Mouse (Mus musculus) forebrain, embryonic 15.5 days (tissue): ENCODE results near the gene Il20ra. TPM values are rescaled to one million over a fixed set of nuclear protein-coding genes. Genes with fewer than 3 reads are reported as not detected.

Source experiments
- ATAC-seq: fragments of 200-750 bp; cut with Nextera tagmentation; replicated peaks from 2 replicates; pipeline ENCODE4 v1.8.0; 2017; ENCODE audit warnings: mild to moderate bottlenecking, moderate TSS enrichment, moderate library complexity
- H3K27ac ChIP-seq: fragments of 300-500 bp; sonication (generic); replicated peaks from 2 replicates; pipeline ENCODE4 v1.5.1; 2015; ENCODE audit warnings: mild to moderate bottlenecking, inconsistent platforms
- H3K27me3 ChIP-seq: fragments of 300-500 bp; sonication (generic); 2 replicates; pipeline ENCODE4 v1.6.1; 2015; ENCODE audit warnings: inconsistent platforms
- H3K36me3 ChIP-seq: fragments of 300-500 bp; sonication (generic); 2 replicates; pipeline ENCODE4 v1.6.1; 2015; ENCODE audit warnings: mild to moderate bottlenecking, inconsistent platforms
- H3K4me1 ChIP-seq: fragments of 300-500 bp; sonication (generic); 2 replicates; pipeline ENCODE4 v1.6.1; 2015; ENCODE audit warnings: inconsistent platforms
- H3K4me2 ChIP-seq: fragments of 300-500 bp; sonication (generic); replicated peaks from 2 replicates; pipeline ENCODE4 v1.6.1; 2015; ENCODE audit warnings: mild to moderate bottlenecking, inconsistent platforms
- H3K4me3 ChIP-seq: fragments of 300-500 bp; sonication (generic); 2 replicates; pipeline ENCODE4 v1.5.1; 2015; ENCODE audit warnings: mild to moderate bottlenecking, inconsistent platforms
- H3K9ac ChIP-seq: fragments of 300-500 bp; sonication (generic); replicated peaks from 2 replicates; pipeline ENCODE4 v1.6.1; 2015; ENCODE audit warnings: mild to moderate bottlenecking, inconsistent platforms
- H3K9me3 ChIP-seq: fragments of 300-500 bp; sonication (generic); 2 replicates; pipeline ENCODE4 v1.6.1; 2016; ENCODE audit warnings: inconsistent platforms
- WGBS: fragments of 180-500 bp; shearing (Covaris S2); methylation state at CpG from one replicate; pipeline ENCODE4 v1.1.7; 2015; ENCODE audit warnings: mixed read lengths; 5-methylcytosine and 5-hydroxymethylcytosine counted together
- polyA plus RNA-seq: library from polyadenylated mRNA; unstranded; fragments of >200 nt; fragmentation: Nextera tagmentation; extraction: Ambion mirVana; gene quantifications from 2 replicates; pipeline ENCODE4 v1.2.1, GENCODE M21; 2015

The Il20ra gene
- polyA plus RNA-seq, 1 experiment from 2014 or later, result 0.15 TPM

- no peak overlapping the region for H3K4me3 ChIP-seq
- no peak overlapping the region for H3K9ac ChIP-seq
- H3K9me3 ChIP-seq, result no peaks in the 10 kb centered on the region
- H3K36me3 ChIP-seq, result no peaks in the 10 kb centered on the region
- no peak for ATAC-seq
- no peaks in the 10 kb centered on the region for H3K27me3 ChIP-seq
- H3K4me2 ChIP-seq, result no peak overlapping the region
- whole genome bisulfite sequencing, result 88% methylated on average over 5 of the region's 5 CpGs
- H3K27ac ChIP-seq, result no peak overlapping the region
- no peaks in the 10 kb centered on the region for H3K4me1 ChIP-seq
Observed at GRCm38 (mm10) chr10:19781365-19781764, 69.0 kb downstream of the Il20ra start.

- 76% methylated on average over 8 of the region's 8 CpGs for WGBS
- H3K4me1 ChIP-seq, result 0 out of 2 replicates have a peak, but pooled peaks cover 3% of the 10 kb centered on the region
- no peaks in the 10 kb centered on the region for H3K27me3 ChIP-seq
- no peak overlapping the region for H3K4me3 ChIP-seq
- H3K4me2 ChIP-seq, result no peak overlapping the region
- H3K36me3 ChIP-seq, result no peaks in the 10 kb centered on the region
- no peaks in the 10 kb centered on the region for H3K9me3 ChIP-seq
- no peak overlapping the region for H3K9ac ChIP-seq
- ATAC-seq, result 0 out of 2 replicates have a peak, but pooled peaks have one; percentile 29
- no peak overlapping the region for H3K27ac ChIP-seq
Observed at GRCm38 (mm10) chr10:19794996-19795395, 82.6 kb downstream of the Il20ra start.

DNA sequence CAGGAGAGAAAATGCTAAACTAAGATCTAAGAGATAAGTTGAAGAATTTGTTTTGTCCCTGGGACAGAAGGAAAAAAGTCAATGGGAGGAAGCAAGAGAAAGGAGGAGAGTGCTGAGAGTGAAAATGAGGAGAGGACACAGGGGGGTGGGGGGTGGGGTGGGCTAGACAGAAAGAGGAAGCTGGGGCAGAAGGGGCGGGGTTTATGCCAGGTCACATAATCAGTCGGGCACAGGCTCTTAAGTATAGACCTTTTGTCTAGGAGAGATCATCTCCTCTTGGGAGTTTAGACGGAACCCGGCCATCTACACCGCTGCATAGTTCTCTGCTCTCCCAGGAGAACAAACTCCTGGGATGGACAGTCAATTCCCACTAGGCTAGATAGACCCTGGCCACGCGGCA, 90.6 kb downstream of the Il20ra start:
- Histone ChIP-seq H3K4me2 (no peak overlapping the region), H3K27ac (no peak overlapping the region), H3K4me3 (no peak overlapping the region), H3K9me3 (no peaks in the 10 kb centered on the region), H3K36me3 (no peaks in the 10 kb centered on the region), H3K4me1 (no peaks in the 10 kb centered on the region), H3K9ac (no peak overlapping the region), H3K27me3 (no peaks in the 10 kb centered on the region)
- no peak for ATAC-seq
- WGBS, result 89% methylated on average over 7 of the region's 7 CpGs

- no peaks in the 10 kb centered on the region for H3K9me3 ChIP-seq
- no peak overlapping the region for H3K27ac ChIP-seq
- H3K27me3 ChIP-seq, result no peaks in the 10 kb centered on the region
- no peak overlapping the region for H3K4me3 ChIP-seq
- no peak overlapping the region for H3K4me2 ChIP-seq
- 92% methylated on average over 7 of the region's 7 CpGs for WGBS
- no peak overlapping the region for H3K9ac ChIP-seq
- H3K4me1 ChIP-seq, result no peaks in the 10 kb centered on the region
- no peaks in the 10 kb centered on the region for H3K36me3 ChIP-seq
- no peak for ATAC-seq
Observed at GRCm38 (mm10) chr10:19804763-19805162, 92.4 kb downstream of the Il20ra start.

Other genes starting within 250 kb of the Il20ra start
- gene Ifngr1, start 120.6 kb upstream of the Il20ra start, polyA plus RNA-seq, result 14.3 and 16.3 TPM in 2 replicates
- not detected in 2 replicates for gene Il22ra2, start 90.6 kb upstream of the Il20ra start, polyA plus RNA-seq
- 1.2 and 1.3 TPM in 2 replicates for gene Slc35d3, start 138.9 kb downstream of the Il20ra start, polyA plus RNA-seq
- 26.4 and 27.7 TPM in 2 replicates for gene Pex7, start 195.1 kb downstream of the Il20ra start, polyA plus RNA-seq
- 0.75 and 0.88 TPM in 2 replicates for gene Map3k5, start 221.9 kb downstream of the Il20ra start, polyA plus RNA-seq